Mouse (Mus musculus): ENCODE results near the gene March5. TPM values are rescaled to one million over a fixed set of nuclear protein-coding genes. Genes with fewer than 3 reads are reported as not detected.

The March5 gene
- total RNA-seq (2021) = 10 to 100 TPM; 89.1 to 94.1 TPM
- long read RNA-seq, experiment 1, transcript March5-201 (6 exons, 1,809 nt) = major isoform, 71 of 81 reads
- long read RNA-seq, experiment 1, partial matches to known transcripts = 2 of 81 reads
- long read RNA-seq, experiment 1, other reads (novel, unspliced or antisense) = 6 of 81 reads
- long read RNA-seq, experiment 2, transcript March5-201 (6 exons, 1,809 nt) = major isoform, 79 of 91 reads
- long read RNA-seq, experiment 2, partial matches to known transcripts = 1 of 91 reads
- long read RNA-seq, experiment 2, other reads (novel, unspliced or antisense) = 7 of 91 reads

DNA sequence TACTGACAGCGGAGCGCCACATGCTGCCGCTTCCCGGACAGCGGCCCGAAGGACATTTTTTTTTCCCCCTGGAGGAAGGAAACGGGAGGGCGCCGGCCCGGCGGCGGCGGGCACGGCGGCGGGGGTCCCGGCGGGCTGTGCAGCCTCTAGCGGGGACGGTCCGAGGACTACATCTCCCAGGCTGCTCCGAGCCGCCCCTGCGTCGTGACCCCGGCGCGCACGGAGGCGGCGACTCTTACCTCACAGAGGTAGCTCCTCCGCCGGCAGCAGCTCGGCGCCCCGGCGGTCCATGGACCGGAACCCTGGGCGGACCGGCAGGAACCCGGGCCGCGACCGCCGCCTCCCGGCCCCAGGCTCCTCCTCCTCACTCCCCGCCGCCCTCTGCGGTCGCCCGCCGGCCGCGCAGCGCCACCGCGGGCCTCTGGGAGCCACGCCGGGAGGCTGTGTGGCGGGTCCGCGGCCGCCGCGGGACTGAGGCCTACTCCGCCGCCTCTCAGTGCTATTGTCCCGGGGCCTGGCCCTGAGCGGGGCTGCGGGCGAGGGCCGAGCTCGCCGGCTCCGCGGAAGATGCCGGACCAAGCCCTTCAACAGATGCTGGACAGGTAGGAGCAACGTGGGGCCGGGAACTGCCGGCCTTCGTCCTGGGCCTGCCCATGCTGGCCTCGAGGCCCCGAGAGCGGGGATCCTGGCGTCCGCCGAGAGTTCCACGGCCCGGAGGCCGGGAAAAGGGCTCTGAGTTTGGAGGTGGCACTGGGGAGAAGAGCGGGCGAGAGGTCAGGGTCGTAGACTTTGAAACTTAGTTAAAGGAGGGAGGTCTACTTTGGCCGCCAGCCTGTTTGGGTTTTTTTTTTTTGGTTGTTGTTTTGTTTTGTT, at the start of gene March5:
March5 (plus strand) TSS at position 241 of the 873 bp plus-strand sequence.
- intact Hi-C loops (cut with DNase I) = loop anchor here (1.0 to 5.0 kb wide), 2 partner anchors 34 to 155 kb away; no protein-coding TSS in a partner anchor
- DNase-seq (ENCODE audit: low spot score in 2 of 2) = peak; percentile 79 to 90

DNA sequence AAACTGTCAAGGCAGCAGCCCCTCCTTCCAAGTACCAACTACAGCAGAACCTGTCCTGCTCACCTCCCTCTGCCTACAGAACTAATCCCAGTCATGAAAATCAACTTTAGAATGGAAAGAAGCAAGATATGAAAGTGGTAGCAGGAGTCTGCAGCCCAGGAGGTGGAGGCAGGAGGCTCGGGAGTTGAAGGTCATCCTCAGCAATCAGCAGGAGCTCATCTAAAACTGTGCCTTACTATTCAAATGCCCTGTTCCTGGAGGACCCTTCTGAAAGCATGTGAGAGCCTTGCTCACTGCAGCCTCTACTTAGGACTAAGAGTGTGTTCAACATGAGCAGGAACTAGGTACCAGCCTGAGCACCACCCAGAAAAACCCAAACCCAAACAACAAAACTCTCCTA, 35.2 kb upstream of the March5 start:
- intact Hi-C loops (cut with DNase I) = no loop called here
- no peak for DNase-seq (ENCODE audit: low spot score in 2 of 2)

DNA sequence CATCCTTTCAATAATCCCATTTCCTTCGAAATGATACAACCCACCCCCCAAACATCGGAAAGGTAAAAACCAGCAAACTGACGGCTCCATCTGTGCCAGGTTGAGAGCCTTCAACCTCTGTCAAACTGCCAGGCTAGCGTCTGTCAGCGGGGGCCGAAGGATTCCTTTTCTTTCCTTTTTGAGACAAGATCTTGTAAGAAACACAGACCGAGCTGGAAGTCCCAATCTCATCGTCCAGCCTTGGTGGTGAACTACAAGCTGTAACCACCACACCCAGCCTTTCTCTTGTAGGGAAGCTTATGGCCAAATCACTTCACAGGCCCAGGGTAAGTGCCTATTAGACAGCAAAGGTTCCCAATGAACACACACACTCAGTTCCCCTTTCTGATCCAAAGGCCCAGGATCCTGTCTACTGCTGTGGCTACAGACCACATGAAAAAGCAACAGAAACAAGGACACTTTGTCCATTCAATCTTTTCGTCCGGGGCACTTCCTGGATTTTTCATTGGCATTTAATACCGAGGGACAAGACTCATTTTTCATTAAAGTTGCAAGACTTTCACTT, 34.7 kb upstream of the March5 start:
- intact Hi-C loops (cut with DNase I) = loop anchor here (1.0 kb wide), 1 partner anchor 36 kb away; the partner anchor contains the start of gene Cpeb3

DNA sequence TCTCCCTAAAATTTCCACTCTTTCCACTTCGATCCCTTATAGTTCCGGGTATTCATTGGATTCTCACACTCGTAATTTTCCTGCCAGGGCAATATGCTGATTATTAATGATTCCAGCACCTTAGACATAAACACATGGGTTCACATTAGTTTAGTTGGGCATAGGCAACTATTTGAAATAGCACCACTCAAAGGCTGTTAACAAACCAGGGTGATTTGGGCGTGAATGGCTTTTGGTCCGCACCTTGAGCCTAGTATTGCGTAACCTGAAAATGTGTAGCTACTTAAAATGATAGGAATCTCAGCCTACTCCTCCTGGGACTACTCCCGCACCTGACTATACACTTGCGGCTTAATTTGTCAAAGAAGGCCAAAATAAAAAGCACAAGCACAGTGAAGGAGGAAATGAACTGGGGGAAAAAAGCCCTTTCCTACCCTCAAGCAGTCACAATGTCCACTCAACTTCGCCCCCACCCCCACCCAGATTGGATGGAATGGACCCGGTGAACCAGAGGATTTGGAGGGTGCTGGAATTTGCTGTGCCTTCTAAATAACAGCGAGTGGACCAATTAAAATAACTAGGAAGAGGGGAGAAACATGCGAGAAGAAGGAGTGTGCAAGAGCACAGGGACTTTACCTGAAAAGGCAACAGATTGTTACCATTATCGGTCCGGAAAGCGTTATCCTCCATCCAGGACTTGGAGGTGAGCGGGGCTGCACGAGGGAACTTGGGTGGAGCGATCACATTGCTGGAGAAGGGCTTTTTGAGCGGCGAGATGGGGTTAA, 33.8 kb upstream of the March5 start:
- intact Hi-C loops (cut with DNase I) = loop anchor here (1.0 kb wide), 1 partner anchor 35 kb away; the partner anchor contains the start of gene Cpeb3
- DNase-seq (ENCODE audit: low spot score in 2 of 2) = no peak

More for the DNA sequence above, 34.7 kb upstream of the March5 start:
- no peak for DNase-seq (ENCODE audit: low spot score in 2 of 2)

DNA sequence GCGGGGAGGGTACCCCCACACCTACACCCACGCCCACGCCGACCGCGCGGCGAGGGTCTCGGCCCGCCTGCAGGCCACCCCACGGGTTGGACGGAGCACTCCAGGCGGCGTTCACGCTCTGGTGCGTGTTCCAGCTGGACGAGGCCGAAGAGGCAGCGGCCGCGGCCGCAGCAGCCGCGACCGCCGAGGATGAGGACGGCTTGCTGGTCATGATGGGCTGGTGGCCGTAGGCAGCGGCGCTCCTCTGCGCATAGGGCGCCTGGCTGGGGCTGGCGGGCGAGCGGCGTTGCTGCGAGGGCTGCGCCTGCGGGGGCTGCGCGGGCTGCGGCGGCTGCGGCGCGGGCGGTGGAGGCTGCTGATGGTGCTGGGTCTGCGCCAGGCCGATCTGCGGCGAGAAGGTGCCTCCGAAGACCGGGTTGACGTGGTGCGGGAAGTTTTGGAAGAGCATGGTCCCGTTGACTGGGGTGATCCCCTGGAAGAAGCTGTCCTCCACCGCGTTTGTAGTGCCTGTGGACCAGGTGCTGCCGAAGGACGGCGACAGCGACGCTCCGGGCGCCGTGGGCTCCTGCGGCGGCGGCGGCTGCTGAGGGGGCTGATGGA, 33.1 kb upstream of the March5 start:
- intact Hi-C loops (cut with DNase I) = no loop called here
- peak in 1 of 2 experiments; percentile 58 for DNase-seq (ENCODE audit: low spot score in 2 of 2)

DNA sequence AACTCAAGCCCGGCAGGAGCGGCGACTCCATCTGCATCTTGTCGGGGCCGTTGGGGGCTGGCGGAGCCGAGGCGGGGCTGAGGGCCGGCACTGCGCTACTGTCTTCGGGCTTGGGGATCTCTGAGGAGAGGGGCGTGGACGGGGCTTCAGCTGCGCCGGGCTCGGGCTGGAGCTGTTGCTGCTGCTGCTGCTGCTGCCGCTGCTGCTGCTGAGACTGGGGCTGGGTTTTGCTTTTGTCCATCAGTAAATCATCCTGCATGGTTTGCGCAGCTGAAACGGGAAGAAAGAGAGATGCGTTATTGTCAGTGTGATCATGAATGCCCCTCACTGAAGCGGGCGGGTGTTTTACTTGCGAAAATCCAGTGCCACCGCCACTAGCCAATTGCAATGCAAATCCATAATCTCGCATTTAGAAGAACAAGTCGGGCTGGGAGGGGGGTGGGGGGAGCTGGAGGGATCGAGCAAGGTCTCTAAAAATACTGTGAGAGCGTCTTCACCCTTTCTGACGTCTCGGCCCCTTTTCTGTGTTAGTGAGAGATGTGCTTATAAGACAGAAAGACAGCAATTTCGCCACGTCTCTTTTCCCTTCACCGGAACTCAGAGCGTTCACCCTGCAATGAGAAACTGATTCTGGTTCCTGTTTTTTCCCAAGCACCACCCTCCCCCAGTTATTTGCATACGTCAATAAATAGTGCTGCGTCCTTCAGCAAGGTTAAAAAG, 32.5 kb upstream of the March5 start:
- DNase-seq (ENCODE audit: low spot score in 2 of 2) = peak; percentile 64 to 76
- intact Hi-C loops (cut with DNase I) = loop anchor here (5.0 kb wide), 1 partner anchor 98 kb away; no protein-coding TSS in a partner anchor

DNA sequence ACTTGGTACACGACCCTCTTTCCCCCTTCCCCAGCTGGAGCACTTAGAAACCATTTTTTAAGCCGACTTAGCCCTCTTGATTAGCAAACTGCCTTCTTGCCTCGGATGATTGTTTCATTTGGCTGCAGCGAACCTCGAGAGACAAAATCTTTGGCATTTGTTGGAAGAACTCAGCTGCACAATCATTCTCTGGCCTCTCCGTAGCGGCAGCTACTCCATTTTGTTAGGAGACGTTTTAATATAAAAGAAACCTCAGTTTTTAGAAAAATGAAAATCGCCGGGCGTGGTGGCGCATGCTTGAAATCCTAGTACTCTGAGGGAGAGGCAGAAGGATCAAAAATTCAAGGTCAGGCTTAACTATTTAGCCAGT, 31.9 kb upstream of the March5 start:
- DNase-seq (ENCODE audit: low spot score in 2 of 2) = no peak
- intact Hi-C loops (cut with DNase I) = loop anchor here (5.0 kb wide), 1 partner anchor 98 kb away; no protein-coding TSS in a partner anchor

DNA sequence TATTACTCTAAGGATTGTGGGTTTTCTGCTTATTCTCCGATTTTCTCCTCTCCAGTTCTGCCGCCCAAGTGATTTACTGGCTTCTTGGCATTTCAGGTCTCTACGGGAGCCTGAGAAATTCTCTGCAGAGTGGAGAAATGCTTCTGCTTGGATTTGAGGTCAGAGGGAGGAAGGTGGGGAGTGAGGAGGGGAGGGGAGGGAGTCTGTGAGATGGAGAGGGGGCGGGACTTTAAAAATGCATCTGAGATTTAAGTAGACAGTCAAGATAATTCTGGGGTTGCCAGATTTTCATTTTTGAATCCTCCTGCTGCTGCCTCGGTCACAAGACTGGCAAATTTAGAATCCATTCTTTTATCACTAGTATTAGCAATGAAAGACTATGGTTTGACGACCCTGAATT, 31.4 kb upstream of the March5 start:
- DNase-seq (ENCODE audit: low spot score in 2 of 2) = peak; percentile 55 to 75
- intact Hi-C loops (cut with DNase I) = loop anchor here (5.0 kb wide), 1 partner anchor 99 kb away; no protein-coding TSS in a partner anchor

DNA sequence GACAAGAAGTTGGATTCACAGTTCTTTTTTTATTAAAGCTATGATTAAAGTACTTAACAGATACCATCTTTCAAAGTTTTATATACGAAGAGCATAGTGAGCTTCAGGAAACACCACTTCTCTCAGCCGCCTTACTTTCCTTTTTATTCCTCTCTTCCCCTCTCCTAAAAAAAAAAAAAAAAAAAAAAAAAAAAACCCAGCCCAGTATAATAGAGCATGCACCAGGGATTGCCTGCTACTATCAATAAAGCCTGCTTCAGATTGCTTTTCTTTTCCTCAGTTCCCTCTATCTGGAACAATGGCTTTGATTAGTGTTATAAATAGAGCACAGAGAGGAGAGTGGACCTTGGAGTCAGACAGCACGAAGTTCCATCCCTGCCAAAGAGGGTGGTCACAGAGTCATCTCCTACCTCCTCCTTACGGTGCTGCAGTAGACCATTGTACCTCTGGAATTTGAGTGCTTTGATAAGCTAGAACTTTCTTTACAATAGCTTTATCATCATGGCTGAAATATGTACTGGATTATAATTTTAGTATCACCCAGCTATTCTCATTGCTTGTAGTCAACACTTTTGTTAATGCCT, 30.4 kb upstream of the March5 start:
- intact Hi-C loops (cut with DNase I) = loop anchor here (5.0 kb wide), 1 partner anchor 100 kb away; no protein-coding TSS in a partner anchor
- DNase-seq (ENCODE audit: low spot score in 2 of 2) = peak in 1 of 2 experiments; percentile 18

DNA sequence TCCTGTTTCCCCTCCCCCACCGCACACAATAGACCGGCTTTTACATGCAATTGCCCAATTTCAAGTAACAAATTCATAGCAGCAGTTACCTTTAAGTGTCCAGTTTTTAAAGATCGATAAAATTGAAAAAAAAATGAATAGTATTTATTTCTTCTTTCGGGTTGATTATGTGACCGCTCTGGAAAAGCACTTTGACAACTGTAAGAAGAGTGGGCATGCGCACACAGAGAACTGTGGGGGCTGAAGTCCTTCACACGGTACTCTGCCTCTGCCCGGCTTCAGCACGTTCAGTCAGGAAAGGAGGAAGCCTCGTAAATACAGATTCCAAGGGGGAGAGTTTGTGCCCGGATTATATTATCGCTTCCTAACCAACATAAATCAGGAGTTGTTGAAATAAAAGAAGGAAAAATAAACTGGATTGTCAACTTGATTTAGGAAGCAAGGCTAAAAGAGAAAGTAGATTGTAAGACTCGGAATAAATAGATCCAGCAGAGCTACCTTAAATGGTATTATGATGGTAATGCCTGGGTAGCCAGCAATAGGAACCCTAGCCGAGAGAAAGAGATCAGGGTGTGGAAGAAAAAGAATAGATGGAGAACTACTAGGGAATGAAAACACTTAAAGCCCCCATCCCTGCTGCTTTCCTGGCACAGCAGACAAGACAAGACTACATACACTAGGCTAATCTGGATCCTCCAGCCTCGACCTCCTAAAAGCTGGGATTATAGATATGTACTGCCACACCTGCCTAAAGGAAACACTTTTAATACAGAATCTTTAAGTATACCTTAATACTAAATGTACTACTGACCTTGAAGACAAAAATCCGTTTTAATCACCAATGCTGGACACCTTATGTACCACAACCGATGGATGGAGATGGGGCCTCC, 29.3 kb upstream of the March5 start:
- DNase-seq (ENCODE audit: low spot score in 2 of 2) = peak; percentile 74 to 81
- intact Hi-C loops (cut with DNase I) = loop anchor here (5.0 kb wide), 1 partner anchor 101 kb away; no protein-coding TSS in a partner anchor

DNA sequence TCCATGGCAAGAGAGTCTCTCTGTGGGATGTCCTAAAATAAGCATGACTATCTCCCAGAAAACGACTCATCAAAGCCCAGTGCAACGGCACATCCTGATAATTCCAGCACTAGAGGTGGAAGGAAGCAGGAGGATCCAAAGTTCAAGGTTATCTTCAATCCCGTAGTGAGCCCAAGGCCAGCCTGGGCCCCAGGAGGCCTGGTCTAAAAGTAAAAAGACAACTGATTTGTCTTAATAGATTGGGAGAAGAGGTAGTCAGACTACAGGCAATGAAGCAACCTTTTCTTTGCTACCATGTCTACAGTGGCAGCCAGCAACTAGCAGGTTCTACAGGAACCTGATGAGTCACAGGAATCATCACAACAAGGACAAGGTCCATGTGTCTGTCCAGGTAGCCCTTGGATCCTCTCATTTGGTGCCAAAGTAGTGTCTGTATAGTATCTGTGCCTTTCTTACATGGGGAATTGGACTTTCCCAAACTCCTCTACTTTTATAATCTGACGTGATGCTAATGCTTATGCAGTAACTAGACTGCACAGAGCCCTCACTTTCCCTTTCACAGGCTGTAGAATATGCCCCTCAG, 18.9 kb upstream of the March5 start:
- intact Hi-C loops (cut with DNase I) = no loop called here

DNA sequence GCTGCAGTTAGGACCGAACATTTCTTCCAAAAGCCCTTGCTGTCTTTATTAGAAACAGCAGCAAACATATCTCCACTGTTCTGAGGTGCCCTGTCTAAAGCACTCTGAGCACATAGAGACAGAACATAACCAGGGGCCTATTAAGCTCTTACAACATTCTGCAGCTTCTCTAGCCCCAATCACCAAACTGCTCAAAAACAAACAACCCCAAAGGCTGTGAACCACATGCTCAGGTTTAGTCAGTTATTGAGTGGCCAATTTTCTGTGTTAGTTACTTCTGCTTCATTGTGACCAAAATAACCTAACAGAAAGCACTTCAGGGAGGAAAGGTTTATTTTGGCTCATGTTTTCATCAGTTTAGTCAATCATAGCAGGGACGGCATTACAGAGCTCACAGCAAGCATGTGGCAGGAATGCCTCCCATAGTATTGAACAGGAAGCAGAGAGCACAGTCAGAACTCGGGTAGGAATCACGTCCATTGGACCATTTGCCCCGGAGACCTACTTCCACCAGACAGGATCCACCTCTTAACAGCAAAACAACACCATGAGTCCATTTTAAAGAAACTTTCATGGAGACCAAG, 14.8 kb upstream of the March5 start:
- intact Hi-C loops (cut with DNase I) = no loop called here
- no peak for DNase-seq (ENCODE audit: low spot score in 2 of 2)

More for the DNA sequence above, 18.9 kb upstream of the March5 start:
- DNase-seq (ENCODE audit: low spot score in 2 of 2) = no peak

DNA sequence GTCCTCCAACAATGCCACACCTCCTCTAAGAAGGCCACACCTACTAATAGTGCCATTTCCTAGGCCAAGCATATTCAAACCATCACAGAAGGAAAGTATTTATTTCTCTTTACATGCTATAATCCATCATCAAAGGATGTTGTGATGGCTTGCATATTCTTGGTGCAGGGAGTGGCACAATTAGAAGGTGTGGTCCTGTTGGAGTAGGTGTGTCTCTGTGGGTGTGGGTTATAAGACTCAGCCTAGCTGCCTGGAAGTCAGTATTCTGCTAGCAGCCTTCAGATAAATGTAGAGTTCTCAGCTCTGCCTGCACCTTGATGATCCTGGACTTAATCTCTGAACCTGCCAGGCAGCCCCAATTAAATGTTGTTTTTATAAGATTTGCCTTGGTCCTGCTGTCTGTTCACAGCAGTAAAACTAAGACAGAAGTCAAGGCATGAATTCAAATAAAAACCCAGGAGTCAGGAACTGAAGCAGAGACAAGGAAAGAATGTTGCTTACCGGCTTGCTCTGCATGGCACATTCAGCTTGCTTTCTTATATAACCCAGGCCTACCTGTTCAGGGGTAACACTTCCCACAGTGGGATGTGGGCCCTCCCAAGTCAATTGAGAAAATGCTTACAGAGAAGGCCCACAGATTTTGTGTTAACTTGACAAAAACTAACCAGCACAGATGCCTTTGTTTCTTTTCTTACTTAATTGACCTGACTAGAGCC, 9.0 kb upstream of the March5 start:
- intact Hi-C loops (cut with DNase I) = no loop called here
- DNase-seq (ENCODE audit: low spot score in 2 of 2) = no peak

DNA sequence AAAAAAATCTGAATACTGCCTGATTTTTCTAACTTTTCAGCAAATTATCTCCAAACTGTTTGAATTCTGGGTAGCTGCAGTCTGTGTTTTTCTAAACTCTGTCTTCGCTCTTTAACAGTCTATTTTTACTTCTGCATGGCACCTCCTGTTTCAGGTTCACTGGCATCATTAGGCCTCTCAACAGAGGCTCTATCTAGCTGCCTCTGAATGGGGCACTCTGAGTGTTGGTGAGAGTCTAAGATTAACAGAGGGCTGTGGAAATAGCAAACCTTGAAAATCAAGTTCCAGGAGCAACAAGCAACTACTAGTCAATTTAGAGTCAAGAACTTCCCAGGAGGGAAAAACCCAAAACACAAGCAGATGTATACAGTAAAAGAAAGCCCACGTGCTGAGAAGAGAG, 7.5 kb upstream of the March5 start:
- intact Hi-C loops (cut with DNase I) = no loop called here
- DNase-seq (ENCODE audit: low spot score in 2 of 2) = no peak

DNA sequence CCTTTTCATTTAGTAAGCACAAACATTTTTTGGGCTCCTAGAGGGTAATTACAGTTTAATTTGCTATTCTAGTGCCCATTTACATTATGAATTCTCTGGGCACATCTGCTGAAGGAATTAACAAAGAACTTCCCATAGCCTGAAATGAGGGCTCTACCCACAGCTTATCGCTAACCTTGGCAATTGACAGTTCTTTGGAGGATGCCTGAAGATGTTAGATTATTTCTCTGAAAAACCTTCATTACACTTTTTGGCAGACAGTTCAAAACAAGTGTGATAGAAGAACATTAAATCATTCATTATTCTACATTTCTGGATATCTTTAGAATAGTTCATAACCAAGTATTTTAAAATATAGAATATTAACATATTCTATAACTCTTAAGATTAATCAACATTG, 4.0 kb upstream of the March5 start:
- DNase-seq (ENCODE audit: low spot score in 2 of 2) = no peak

More for the DNA sequence above, 4.0 kb upstream of the March5 start:
- intact Hi-C loops (cut with DNase I) = no loop called here

Measured in left cerebral cortex, postnatal 14 days (tissue).